Mouse (Mus musculus): ENCODE data around the gene Cnnm4.

DNA sequence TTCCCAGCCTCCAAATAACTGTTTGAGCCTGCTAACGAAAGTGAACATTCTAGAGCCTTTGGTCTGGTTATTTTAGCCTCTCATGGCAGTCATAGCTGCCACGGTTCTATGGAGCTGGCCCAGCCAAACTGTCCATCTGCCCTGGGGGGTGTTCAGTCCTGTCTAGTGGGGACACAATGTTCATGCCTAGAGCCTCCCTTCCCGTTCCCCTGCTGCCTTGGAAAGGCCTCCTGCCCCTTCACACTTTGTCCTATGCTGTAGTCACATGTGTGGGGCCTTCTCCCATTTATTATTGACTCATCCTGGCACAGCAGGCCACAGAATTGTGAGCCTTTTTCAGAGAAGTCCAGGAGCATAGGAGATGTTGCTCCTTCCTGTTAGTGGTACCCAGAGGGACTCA, 46.8 kb downstream of the Cnnm4 start:
- TF ChIP-seq POLR2A (IDR thresholded peaks at IDR 0.05; ENCODE audit: insufficient read depth, low read depth, low read length) (no peak), CTCF (IDR thresholded peaks at IDR 0.05) (no peak), EP300 (IDR thresholded peaks at IDR 0.05; ENCODE audit: insufficient read depth, low read depth, low read length) (no peak)

Measured in heart, adult 2 months (tissue).